Mouse (Mus musculus): Measurements from ENCODE around the gene Chrm3. TPM values are rescaled to one million over a fixed set of nuclear protein-coding genes. Genes with fewer than 3 reads are reported as not detected.

Gene Chrm3
- polyA plus RNA-seq, 1 experiment, result not detected

GRCm38 (mm10) chr13:9921150-9921549, 439.5 kb downstream of the Chrm3 start:
- no peaks in the 10 kb centered on the region for H3K27me3 ChIP-seq (replicated peaks)
- no peak overlapping the region for H3K4me3 ChIP-seq (replicated peaks)
- H3K4me1 ChIP-seq, result peaks cover 3% of the 10 kb centered on the region; the same call in 1 of the 2 replicates
- TF ChIP-seq FLI1 (IDR thresholded peaks at IDR 0.05; ENCODE audit: low read length), result no peak
- H3K9me3 ChIP-seq, result no peaks in the 10 kb centered on the region
- H3K36me3 ChIP-seq (replicated peaks; ENCODE audit: low read length), result no peaks in the 10 kb centered on the region

DNA sequence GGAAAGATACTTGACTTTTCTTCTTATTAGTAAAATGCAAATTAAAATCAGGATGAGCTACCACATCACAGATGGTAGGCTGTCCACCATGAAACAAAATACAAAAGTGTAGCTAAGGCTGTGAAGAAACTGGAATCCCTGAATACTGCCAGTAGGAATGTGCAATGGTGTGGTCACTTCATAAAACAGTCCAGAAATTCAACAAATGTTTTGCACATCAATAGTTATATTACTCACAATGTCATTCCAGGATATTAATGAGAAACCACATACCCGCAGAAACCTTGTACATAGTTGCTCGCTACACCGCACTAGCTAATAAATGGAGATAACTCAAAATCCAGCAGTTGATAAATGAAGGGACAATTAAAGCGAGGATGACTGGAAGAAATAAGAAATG, 447.9 kb downstream of the Chrm3 start:
- Histone ChIP-seq H3K9me3 (no peaks in the 10 kb centered on the region), H3K27me3 (replicated peaks) (no peaks in the 10 kb centered on the region), H3K36me3 (replicated peaks; ENCODE audit: low read length) (no peaks in the 10 kb centered on the region), H3K4me1 (no peaks in the 10 kb centered on the region), H3K4me3 (replicated peaks) (no peak overlapping the region)
- TF ChIP-seq GATA1 (IDR thresholded peaks at IDR 0.05; ENCODE audit: borderline replicate concordance, low read length) (no peak), FLI1 (IDR thresholded peaks at IDR 0.05; ENCODE audit: low read length) (no peak)

DNA sequence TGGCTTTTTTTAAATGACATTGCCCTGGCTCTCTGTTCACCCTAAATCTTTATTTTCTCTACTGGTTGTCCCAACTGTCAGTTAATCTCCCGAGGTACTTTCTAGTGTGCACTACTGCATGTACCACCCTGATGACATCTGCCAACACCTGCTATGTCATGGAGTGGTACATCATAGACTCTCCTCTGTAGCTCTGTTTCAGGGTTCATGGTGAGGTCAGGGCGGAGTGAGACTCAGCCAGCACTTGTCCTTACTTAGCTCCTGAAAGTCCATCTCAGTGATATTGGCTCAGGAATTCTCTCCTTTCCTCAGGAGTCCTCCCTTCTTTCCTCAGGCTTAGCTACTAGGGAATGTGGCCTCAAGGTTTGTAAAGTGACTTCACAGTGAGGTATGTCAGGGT, 451.9 kb downstream of the Chrm3 start:
- peaks cover 6% of the 10 kb centered on the region; the same call in 1 of the 2 replicates for H3K9me3 ChIP-seq

DNA sequence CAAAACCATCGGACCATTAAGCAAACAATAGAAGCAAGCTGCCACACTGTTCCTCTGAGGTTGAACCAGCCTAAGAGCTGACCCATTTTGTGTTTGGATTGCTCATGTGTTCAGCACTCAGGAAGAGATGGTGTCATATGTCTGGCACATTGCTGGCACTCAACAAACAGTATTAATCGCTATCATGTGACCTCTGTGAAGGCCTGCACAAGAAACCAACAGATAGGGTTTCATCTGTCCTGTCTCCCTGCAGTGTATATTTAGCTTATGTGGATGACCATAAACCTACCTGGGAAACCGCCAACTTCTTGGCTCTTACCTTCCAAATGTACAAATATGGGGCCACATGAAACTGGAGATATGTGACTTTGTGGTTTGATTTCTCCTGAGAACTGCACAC, 453.4 kb downstream of the Chrm3 start:
- Histone ChIP-seq H3K9me3 (peaks cover 8% of the 10 kb centered on the region; the same call in 1 of the 2 replicates), H3K27me3 (replicated peaks) (no peaks in the 10 kb centered on the region), H3K4me1 (no peaks in the 10 kb centered on the region), H3K36me3 (replicated peaks; ENCODE audit: low read length) (no peaks in the 10 kb centered on the region), H3K4me3 (replicated peaks) (no peak overlapping the region)
- TF ChIP-seq FLI1 (IDR thresholded peaks at IDR 0.05; ENCODE audit: low read length), result no peak
- TF ChIP-seq GATA1 (IDR thresholded peaks at IDR 0.05; ENCODE audit: borderline replicate concordance, low read length), result no peak

More for the DNA sequence above, 451.9 kb downstream of the Chrm3 start:
- no peaks in the 10 kb centered on the region for H3K4me1 ChIP-seq
- TF ChIP-seq GATA1 (IDR thresholded peaks at IDR 0.05; ENCODE audit: borderline replicate concordance, low read length) (no peak), FLI1 (IDR thresholded peaks at IDR 0.05; ENCODE audit: low read length) (no peak)
- no peaks in the 10 kb centered on the region for H3K36me3 ChIP-seq (replicated peaks; ENCODE audit: low read length)
- H3K27me3 ChIP-seq (replicated peaks), result no peaks in the 10 kb centered on the region
- no peak overlapping the region for H3K4me3 ChIP-seq (replicated peaks)

DNA sequence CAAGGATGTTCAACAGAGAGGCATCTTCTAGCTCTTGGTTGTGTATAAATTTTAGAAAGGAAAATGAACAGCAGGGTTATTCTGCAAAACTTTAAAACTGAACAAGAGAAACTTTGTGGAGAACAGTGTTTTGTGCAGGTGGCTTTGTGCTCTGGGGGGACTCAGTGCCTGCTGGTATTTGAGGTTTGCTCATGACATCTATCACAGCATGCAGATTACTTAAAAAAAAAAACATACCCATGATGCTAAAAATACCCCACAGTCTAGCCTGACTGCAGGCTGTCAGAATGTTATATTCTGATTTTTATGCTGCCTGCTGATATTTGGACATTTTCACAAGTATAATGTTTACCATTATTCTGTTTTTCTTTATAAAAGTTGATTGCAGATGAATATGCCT, 456.2 kb downstream of the Chrm3 start:
- H3K4me3 ChIP-seq (replicated peaks), result no peak overlapping the region
- H3K9me3 ChIP-seq, result peaks cover 8% of the 10 kb centered on the region; the same call in 1 of the 2 replicates
- TF ChIP-seq GATA1 (IDR thresholded peaks at IDR 0.05; ENCODE audit: borderline replicate concordance, low read length), result no peak
- TF ChIP-seq FLI1 (IDR thresholded peaks at IDR 0.05; ENCODE audit: low read length), result no peak
- no peaks in the 10 kb centered on the region for H3K4me1 ChIP-seq
- no peaks in the 10 kb centered on the region for H3K27me3 ChIP-seq (replicated peaks)
- no peaks in the 10 kb centered on the region for H3K36me3 ChIP-seq (replicated peaks; ENCODE audit: low read length)

DNA sequence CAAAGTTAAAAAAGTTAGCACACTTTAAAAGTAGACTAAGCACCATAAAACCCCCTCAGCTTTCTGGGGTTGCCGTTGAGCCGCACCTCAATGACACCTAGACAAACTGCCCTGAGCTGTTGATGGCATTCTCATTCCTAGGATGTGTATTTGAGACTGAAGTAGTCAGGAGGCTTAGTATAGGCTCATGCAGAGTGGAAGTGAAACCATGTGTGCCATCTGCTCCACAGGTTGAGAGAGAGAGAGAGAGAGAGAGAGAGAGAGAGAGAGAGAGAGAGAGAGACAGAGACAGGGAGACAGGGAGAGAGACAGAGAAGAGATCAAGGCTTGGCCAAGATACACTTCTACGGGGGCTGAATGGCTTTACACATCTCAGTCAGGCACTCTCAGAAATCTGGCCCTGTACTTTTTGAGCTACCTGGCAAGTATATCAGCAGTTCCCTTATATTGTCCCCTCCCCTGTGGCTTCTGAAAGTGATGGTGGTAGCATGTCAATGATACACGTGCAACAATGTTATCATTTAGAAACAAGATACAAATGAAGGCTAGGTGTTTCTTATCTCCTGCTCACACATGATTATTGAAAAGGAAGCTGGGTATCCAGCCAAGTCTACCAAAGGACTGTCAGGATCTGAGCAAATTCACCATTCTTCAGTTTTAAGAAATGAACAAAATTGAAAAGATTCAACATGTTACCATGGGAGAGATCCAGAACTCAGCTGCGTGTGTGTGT, 459.8 kb downstream of the Chrm3 start:
- no peaks in the 10 kb centered on the region for H3K4me1 ChIP-seq
- TF ChIP-seq GATA1 (IDR thresholded peaks at IDR 0.05; ENCODE audit: borderline replicate concordance, low read length) (no peak), FLI1 (IDR thresholded peaks at IDR 0.05; ENCODE audit: low read length) (no peak)
- peaks cover 8% of the 10 kb centered on the region; the same call in 1 of the 2 replicates for H3K9me3 ChIP-seq
- H3K27me3 ChIP-seq (replicated peaks), result no peaks in the 10 kb centered on the region
- H3K4me3 ChIP-seq (replicated peaks), result no peak overlapping the region
- no peaks in the 10 kb centered on the region for H3K36me3 ChIP-seq (replicated peaks; ENCODE audit: low read length)

GRCm38 (mm10) chr13:9898664-9899369, 461.8 kb downstream of the Chrm3 start:
- no peaks in the 10 kb centered on the region for H3K27me3 ChIP-seq (replicated peaks)
- no peaks in the 10 kb centered on the region for H3K4me1 ChIP-seq
- TF ChIP-seq FLI1 (IDR thresholded peaks at IDR 0.05; ENCODE audit: low read length) (no peak), GATA1 (IDR thresholded peaks at IDR 0.05; ENCODE audit: borderline replicate concordance, low read length) (no peak)
- no peak overlapping the region for H3K4me3 ChIP-seq (replicated peaks)
- peaks cover 3% of the 10 kb centered on the region; the same call in 1 of the 2 replicates for H3K9me3 ChIP-seq
- H3K36me3 ChIP-seq (replicated peaks; ENCODE audit: low read length), result no peaks in the 10 kb centered on the region

- Histone ChIP-seq H3K4me1 (no peaks in the 10 kb centered on the region), H3K36me3 (replicated peaks; ENCODE audit: low read length) (no peaks in the 10 kb centered on the region), H3K9me3 (no peaks in the 10 kb centered on the region), H3K4me3 (replicated peaks) (no peak overlapping the region), H3K27me3 (replicated peaks) (no peaks in the 10 kb centered on the region)
- TF ChIP-seq FLI1 (IDR thresholded peaks at IDR 0.05; ENCODE audit: low read length), result no peak
- no peak for TF ChIP-seq GATA1 (IDR thresholded peaks at IDR 0.05; ENCODE audit: borderline replicate concordance, low read length)
Observed at GRCm38 (mm10) chr13:9897231-9897630, 463.4 kb downstream of the Chrm3 start.

GRCm38 (mm10) chr13:9895045-9895625, 465.5 kb downstream of the Chrm3 start:
- no peaks in the 10 kb centered on the region for H3K36me3 ChIP-seq (replicated peaks; ENCODE audit: low read length)
- H3K4me3 ChIP-seq (replicated peaks), result no peak overlapping the region
- H3K27me3 ChIP-seq (replicated peaks), result peaks cover 1% of the 10 kb centered on the region
- TF ChIP-seq GATA1 (IDR thresholded peaks at IDR 0.05; ENCODE audit: borderline replicate concordance, low read length) (no peak), FLI1 (IDR thresholded peaks at IDR 0.05; ENCODE audit: low read length) (no peak)
- H3K9me3 ChIP-seq, result no peaks in the 10 kb centered on the region
- no peaks in the 10 kb centered on the region for H3K4me1 ChIP-seq

- H3K36me3 ChIP-seq (replicated peaks; ENCODE audit: low read length), result no peaks in the 10 kb centered on the region
- peaks cover 4% of the 10 kb centered on the region for H3K27me3 ChIP-seq (replicated peaks)
- TF ChIP-seq GATA1 (IDR thresholded peaks at IDR 0.05; ENCODE audit: borderline replicate concordance, low read length) (no peak), FLI1 (IDR thresholded peaks at IDR 0.05; ENCODE audit: low read length) (no peak)
- no peak overlapping the region for H3K4me3 ChIP-seq (replicated peaks)
- H3K9me3 ChIP-seq, result no peaks in the 10 kb centered on the region
- no peaks in the 10 kb centered on the region for H3K4me1 ChIP-seq
Observed at GRCm38 (mm10) chr13:9891088-9891487, 469.6 kb downstream of the Chrm3 start.
